Mouse (Mus musculus): ENCODE measurements around the gene Vps8.
"Not testable (repeated sequence)": the region's sequence is repeated elsewhere in the genome, so short reads cannot be mapped to it uniquely, and the experiment has no call there.

Vps8 gene

DNA sequence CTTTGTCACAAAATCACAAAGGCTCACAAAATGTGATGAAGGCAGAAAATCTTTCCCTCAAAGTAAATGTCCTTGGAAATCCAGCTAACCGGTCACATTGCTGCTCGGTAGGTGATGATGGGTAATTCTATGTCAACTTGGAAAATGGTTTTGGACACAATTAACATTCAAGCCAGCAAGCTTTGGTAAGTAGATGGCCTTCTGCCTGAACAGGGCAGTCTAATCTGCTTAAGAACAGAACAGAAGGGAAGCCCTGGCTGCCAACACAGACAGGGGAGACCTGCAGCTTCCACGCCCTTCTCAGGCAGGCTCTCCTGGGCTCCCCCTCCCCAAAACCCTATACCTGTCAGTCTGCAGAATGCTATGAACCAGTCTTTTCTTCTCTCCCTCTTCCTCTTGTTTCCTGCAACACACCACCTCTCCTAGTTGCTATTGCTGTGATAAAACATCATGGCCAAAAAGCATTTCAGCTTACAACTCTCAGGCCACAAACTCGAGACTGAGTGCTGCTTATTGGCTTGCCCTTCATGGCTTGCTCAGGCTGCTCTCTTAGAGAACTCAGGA lies 242.6 kb downstream of the Vps8 start:
- DNase-seq (ENCODE audit: low spot score) = no peak

DNA sequence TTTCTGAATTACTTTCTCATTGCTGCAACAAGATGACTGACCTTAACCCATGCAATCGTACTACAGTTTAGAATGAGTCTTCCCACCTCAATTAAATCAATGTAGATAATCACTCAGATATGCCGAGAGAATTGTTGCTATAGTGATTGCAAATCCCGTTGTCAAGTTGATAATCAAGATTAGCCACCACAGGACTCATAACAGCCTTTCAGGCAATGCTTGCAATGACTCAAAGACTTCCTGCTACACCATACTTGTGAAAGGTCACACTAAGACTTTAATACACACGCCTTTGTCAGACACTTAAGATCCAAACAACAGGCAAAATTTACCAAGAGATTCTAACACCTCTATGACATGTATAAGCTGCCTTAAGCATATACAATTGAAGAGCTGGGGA lies 249.0 kb downstream of the Vps8 start:
- no peak for DNase-seq (ENCODE audit: low spot score)

DNA sequence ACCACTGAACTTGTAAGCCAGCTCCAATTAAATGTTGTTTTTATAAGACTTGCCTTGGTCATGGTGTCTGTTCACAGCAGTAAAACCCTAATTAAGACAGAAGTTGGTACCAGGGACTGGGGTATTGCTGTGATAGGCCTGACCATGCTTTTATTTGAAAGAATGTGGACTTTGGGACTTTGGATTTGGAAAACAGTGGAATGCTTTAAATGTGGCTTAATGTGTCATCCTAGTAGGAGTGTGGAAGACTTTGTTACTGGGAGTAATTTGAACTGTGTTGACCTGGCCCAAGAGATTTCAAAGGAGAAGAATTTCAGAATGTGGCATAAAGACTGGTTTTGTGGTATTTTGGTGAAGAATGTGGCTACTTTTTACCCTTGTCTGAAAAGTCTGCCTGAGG lies 250.1 kb downstream of the Vps8 start:
- not testable (repeated sequence) for DNase-seq (ENCODE audit: low spot score)

DNA sequence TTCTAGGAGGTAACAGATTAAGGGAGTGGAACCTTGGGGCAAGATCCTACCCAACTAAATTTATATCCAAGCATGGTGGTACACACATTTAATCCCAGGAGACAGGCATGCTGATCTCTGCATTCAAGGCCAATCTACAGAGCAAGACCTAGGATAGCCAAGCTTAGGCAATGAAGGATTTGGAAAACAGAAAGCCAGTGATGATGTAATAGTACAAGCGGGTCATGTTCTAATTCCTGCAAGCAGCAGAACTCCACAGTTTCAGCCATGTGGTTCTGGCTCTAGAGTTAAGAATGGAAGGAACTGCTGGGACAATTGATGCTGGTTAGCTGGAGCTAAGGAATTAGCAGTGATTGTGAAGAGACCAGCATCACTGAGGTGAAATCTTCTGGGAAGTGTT lies 250.7 kb downstream of the Vps8 start:
- DNase-seq (ENCODE audit: low spot score) = not testable (repeated sequence)

DNA sequence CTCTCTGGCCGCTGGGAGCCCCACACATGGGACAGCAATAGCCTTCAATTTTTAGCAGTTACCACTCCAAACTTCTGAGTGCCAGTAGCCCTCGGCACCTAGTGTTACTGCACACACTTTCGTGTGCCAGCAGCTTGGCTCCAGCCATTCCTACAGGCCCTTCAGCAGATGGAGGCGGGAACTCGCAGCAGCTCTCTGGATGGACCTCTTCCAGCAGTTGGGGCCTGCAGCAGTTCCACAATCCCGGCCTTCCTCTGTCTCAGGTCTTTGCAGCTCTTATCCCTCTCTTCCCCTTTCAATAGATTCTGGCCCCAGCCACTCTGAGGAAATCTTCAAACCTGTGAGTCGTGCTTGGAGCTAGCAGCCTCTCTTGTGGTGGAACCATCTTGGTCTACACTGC lies 253.9 kb downstream of the Vps8 start:
- no peak for DNase-seq (ENCODE audit: low spot score)

GRCm38 (mm10) chr16:21687406-21687805 lies 264.5 kb downstream of the Vps8 start:
- no peak for DNase-seq (ENCODE audit: low spot score)

GRCm38 (mm10) chr16:21689141-21689540 lies 266.2 kb downstream of the Vps8 start:
- DNase-seq (ENCODE audit: low spot score) = no peak

GRCm38 (mm10) chr16:21690216-21690755 lies 267.4 kb downstream of the Vps8 start:
- no peak for DNase-seq (ENCODE audit: low spot score)

GRCm38 (mm10) chr16:21693981-21694462 lies 271.1 kb downstream of the Vps8 start:
- DNase-seq (ENCODE audit: low spot score) = no peak

All from MN1 (cell line).